Mouse (Mus musculus): ENCODE data around the gene Prpf40b. TPM values are rescaled to one million over a fixed set of nuclear protein-coding genes. Genes with fewer than 3 reads are reported as not detected.

Gene Prpf40b
- polyA plus RNA-seq, 1 experiment from 2014 or later: 42.0 TPM

DNA sequence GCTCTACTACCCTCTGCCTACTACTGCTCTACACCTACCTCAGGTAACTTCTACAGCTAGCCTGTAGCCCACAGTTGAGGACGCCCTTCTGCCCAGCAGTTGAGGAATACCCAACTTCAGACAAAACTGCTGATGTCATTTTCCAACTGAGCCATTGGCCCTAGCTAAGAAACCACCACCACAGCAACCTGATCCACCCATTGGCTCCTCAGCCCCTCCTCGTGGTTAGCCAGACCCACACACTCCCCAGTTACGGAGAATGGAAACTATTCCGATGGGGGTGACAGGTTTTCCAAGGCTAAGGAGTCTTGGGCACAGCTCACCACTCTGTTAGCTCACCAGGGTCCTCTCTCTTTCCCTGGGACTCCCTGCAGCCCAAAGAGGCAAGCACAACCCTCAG, 50.1 kb downstream of the Prpf40b start:
- WGBS: 51% methylated on average over 4 of the region's 4 CpGs
- 0 out of 2 replicates have a peak overlapping the region, but pooled peaks have one; percentile 7 for H3K9ac ChIP-seq (replicated peaks; ENCODE audit: low read length)
- DNase-seq (ENCODE audit: low spot score) (no peak), ATAC-seq (replicated peaks; ENCODE audit: insufficient number of reproducible peaks, low FRiP score, low TSS enrichment, low read depth) (no peak)
- peaks cover 5% of the 10 kb centered on the region; the same call in 1 of the 2 replicates for H3K4me1 ChIP-seq (ENCODE audit: control insufficient read depth, insufficient read depth, low read length)
- no peaks in the 10 kb centered on the region for H3K36me3 ChIP-seq (replicated peaks; ENCODE audit: control insufficient read depth, insufficient read depth, low read depth, low read length)
- no peaks in the 10 kb centered on the region for H3K27me3 ChIP-seq (ENCODE audit: control insufficient read depth, insufficient read depth, low read length)
- H3K4me2 ChIP-seq (ENCODE audit: low read depth, low read length): no peak overlapping the region
- no peaks in the 10 kb centered on the region for H3K9me3 ChIP-seq (replicated peaks; ENCODE audit: control insufficient read depth, low read length)
- 0 out of 2 replicates have a peak overlapping the region, but pooled peaks have one; percentile 41 for H3K27ac ChIP-seq (replicated peaks; ENCODE audit: low read depth, low read length)
- H3K4me3 ChIP-seq (ENCODE audit: low read depth, low read length): no peak overlapping the region

DNA sequence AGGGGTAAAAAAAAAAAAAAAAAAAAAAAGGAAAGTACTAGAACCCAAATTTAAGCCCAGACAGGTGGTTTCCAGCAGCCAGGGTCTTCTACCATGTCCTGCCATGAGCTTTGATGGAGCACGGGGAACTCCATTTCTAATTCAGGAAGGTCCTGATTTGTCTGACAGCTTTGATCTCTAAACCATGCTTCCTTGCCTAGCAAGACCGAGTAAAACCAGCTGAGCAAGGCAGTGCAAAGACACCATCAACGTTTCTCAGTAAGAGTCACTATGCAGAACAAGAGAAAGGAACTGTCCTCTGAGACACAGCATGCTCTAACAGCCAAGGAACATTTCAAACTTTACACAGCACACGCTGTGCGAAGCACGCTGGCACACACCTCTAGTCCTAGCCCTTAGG, 56.7 kb downstream of the Prpf40b start:
- no peak overlapping the region for H3K4me3 ChIP-seq (ENCODE audit: low read depth, low read length)
- H3K27ac ChIP-seq (replicated peaks; ENCODE audit: low read depth, low read length): no peak overlapping the region
- ATAC-seq (replicated peaks; ENCODE audit: insufficient number of reproducible peaks, low FRiP score, low TSS enrichment, low read depth) (no peak), DNase-seq (ENCODE audit: low spot score) (no peak)
- H3K4me2 ChIP-seq (ENCODE audit: low read depth, low read length): no peak overlapping the region
- no peaks in the 10 kb centered on the region for H3K9me3 ChIP-seq (replicated peaks; ENCODE audit: control insufficient read depth, low read length)
- whole genome bisulfite sequencing: 81% methylated on average over 6 of the region's 6 CpGs
- H3K27me3 ChIP-seq (ENCODE audit: control insufficient read depth, insufficient read depth, low read length): no peaks in the 10 kb centered on the region
- no peaks in the 10 kb centered on the region for H3K36me3 ChIP-seq (replicated peaks; ENCODE audit: control insufficient read depth, insufficient read depth, low read depth, low read length)
- no peaks in the 10 kb centered on the region for H3K4me1 ChIP-seq (ENCODE audit: control insufficient read depth, insufficient read depth, low read length)
- no peak overlapping the region for H3K9ac ChIP-seq (replicated peaks; ENCODE audit: low read length)

DNA sequence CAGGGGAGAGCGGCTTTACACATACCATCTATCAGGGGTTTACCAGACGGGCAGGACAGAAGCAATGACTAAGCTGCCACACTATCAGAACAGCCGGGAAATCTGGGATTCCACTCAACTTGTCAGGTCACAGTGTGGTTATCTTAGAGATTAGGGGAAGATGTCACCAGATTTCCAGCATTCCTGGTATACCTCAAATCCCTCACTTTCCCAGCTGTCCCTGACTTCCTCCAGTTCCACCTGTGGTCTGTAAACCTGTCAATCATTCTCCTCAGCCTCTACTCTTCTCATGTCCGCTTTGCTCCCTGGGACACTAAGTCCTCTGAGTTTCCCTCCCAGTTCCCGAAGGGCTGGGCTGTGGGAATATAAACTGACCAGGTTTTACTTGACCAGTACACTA, 57.4 kb downstream of the Prpf40b start:
- WGBS: 82% methylated on average over 5 of the region's 5 CpGs
- Histone ChIP-seq H3K9ac (replicated peaks; ENCODE audit: low read length) (no peak overlapping the region), H3K36me3 (replicated peaks; ENCODE audit: control insufficient read depth, insufficient read depth, low read depth, low read length) (no peaks in the 10 kb centered on the region), H3K4me1 (ENCODE audit: control insufficient read depth, insufficient read depth, low read length) (no peaks in the 10 kb centered on the region), H3K4me2 (ENCODE audit: low read depth, low read length) (no peak overlapping the region), H3K4me3 (ENCODE audit: low read depth, low read length) (no peak overlapping the region), H3K27me3 (ENCODE audit: control insufficient read depth, insufficient read depth, low read length) (no peaks in the 10 kb centered on the region), H3K27ac (replicated peaks; ENCODE audit: low read depth, low read length) (no peak overlapping the region), H3K9me3 (replicated peaks; ENCODE audit: control insufficient read depth, low read length) (no peaks in the 10 kb centered on the region)
- no peak for ATAC-seq (replicated peaks; ENCODE audit: insufficient number of reproducible peaks, low FRiP score, low TSS enrichment, low read depth)
- DNase-seq (ENCODE audit: low spot score): no peak

DNA sequence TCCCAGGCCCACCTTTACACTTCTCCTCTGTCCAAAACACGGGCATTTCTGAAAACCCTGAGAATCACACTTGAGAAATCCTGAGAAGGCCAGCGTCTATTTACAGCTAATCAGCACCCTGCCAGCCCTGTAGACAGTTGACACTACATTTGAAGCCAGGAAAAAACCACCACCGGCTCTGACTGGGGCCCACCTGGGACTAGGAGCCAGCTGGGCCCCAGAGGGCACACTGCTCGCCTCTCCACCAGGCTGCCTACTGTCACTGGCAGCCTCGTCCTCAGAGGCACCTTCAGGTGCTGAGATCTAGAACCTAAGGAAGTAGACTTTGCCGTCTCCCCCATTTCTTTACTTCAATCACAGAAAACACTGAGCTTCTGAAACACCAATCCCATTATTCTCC, 60.8 kb downstream of the Prpf40b start:
- DNase-seq (ENCODE audit: low spot score): no peak
- Histone ChIP-seq H3K9me3 (replicated peaks; ENCODE audit: control insufficient read depth, low read length) (no peaks in the 10 kb centered on the region), H3K4me3 (ENCODE audit: low read depth, low read length) (no peak overlapping the region), H3K36me3 (replicated peaks; ENCODE audit: control insufficient read depth, insufficient read depth, low read depth, low read length) (no peaks in the 10 kb centered on the region), H3K4me1 (ENCODE audit: control insufficient read depth, insufficient read depth, low read length) (no peaks in the 10 kb centered on the region), H3K9ac (replicated peaks; ENCODE audit: low read length) (no peak overlapping the region), H3K27ac (replicated peaks; ENCODE audit: low read depth, low read length) (no peak overlapping the region), H3K4me2 (ENCODE audit: low read depth, low read length) (no peak overlapping the region), H3K27me3 (ENCODE audit: control insufficient read depth, insufficient read depth, low read length) (no peaks in the 10 kb centered on the region)
- no peak for ATAC-seq (replicated peaks; ENCODE audit: insufficient number of reproducible peaks, low FRiP score, low TSS enrichment, low read depth)
- WGBS: 75% methylated on average over 6 of the region's 6 CpGs

DNA sequence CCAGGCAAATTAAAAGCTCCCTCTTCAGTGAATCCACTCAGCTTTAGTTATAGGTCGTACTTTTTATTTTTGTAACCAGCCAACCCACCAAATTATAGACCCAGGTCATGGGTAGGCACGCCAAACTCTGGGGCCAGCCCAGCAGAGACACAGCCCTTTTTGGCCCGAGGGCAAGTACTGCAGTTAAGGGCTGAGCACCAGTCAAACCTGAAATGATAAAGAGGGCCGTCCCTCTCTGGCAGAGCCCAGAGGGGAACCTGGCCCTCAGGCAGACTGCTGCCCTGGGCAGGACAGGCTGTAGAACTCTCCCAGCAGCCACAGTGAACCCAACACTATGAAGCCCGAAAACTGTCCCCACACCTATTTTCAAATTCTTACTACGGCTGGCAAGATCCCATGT, 61.6 kb downstream of the Prpf40b start:
- H3K27me3 ChIP-seq (ENCODE audit: control insufficient read depth, insufficient read depth, low read length): no peaks in the 10 kb centered on the region
- ATAC-seq (replicated peaks; ENCODE audit: insufficient number of reproducible peaks, low FRiP score, low TSS enrichment, low read depth) (no peak), DNase-seq (ENCODE audit: low spot score) (no peak)
- WGBS: 78% methylated on average over 6 of the region's 6 CpGs
- no peaks in the 10 kb centered on the region for H3K36me3 ChIP-seq (replicated peaks; ENCODE audit: control insufficient read depth, insufficient read depth, low read depth, low read length)
- no peak overlapping the region for H3K4me2 ChIP-seq (ENCODE audit: low read depth, low read length)
- H3K4me3 ChIP-seq (ENCODE audit: low read depth, low read length): no peak overlapping the region
- no peak overlapping the region for H3K27ac ChIP-seq (replicated peaks; ENCODE audit: low read depth, low read length)
- no peaks in the 10 kb centered on the region for H3K4me1 ChIP-seq (ENCODE audit: control insufficient read depth, insufficient read depth, low read length)
- no peaks in the 10 kb centered on the region for H3K9me3 ChIP-seq (replicated peaks; ENCODE audit: control insufficient read depth, low read length)
- H3K9ac ChIP-seq (replicated peaks; ENCODE audit: low read length): no peak overlapping the region

DNA sequence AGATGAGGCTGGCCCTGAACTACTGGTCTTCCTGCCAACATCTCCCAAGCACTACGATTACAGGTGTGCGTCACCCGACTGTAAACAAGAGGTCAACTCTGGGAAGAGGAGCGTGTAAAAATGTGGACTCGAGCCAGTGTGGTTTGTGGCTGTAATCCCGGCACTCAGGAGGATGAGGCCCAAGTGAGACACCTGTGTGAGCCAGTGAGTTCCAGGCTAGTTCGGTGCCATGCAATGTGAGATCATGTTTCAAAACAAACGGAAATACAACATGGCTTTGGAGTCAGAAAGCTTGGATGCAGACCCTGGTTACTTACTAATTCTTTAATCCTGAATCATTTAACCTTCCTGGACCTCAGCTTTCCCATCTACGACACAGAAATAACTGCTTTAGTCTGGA, 64.1 kb downstream of the Prpf40b start:
- 77% methylated on average over 9 of the region's 9 CpGs for WGBS
- H3K4me3 ChIP-seq (ENCODE audit: low read depth, low read length): no peak overlapping the region
- no peak overlapping the region for H3K9ac ChIP-seq (replicated peaks; ENCODE audit: low read length)
- ATAC-seq (replicated peaks; ENCODE audit: insufficient number of reproducible peaks, low FRiP score, low TSS enrichment, low read depth) (no peak), DNase-seq (ENCODE audit: low spot score) (no peak)
- H3K27ac ChIP-seq (replicated peaks; ENCODE audit: low read depth, low read length): no peak overlapping the region
- H3K9me3 ChIP-seq (replicated peaks; ENCODE audit: control insufficient read depth, low read length): no peaks in the 10 kb centered on the region
- no peak overlapping the region for H3K4me2 ChIP-seq (ENCODE audit: low read depth, low read length)
- H3K27me3 ChIP-seq (ENCODE audit: control insufficient read depth, insufficient read depth, low read length): no peaks in the 10 kb centered on the region
- H3K4me1 ChIP-seq (ENCODE audit: control insufficient read depth, insufficient read depth, low read length): no peaks in the 10 kb centered on the region
- H3K36me3 ChIP-seq (replicated peaks; ENCODE audit: control insufficient read depth, insufficient read depth, low read depth, low read length): no peaks in the 10 kb centered on the region

DNA sequence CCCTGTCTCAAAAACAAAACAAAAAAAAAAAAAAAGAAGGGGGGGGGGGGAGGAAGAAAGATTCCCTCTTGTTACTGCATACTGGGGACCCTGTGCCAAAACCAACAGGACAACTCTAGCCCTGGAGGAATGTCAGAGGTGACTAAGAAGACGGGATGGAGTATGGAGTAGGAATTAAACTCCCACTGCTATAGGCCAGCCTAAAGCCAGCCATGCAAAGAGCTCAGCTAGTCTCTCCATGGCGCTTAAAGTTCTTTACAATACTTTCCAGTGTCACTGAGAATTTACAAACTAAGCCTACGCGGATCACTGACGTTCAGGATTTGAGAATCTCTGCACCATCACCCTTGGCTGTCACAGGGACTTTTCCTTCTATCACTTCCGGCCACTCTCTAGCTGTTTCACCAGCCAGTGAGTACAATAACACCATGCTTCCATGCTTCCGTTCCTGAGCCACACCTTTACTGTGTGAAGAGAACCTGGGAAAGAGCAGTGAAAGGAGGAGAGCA, 69.2 kb downstream of the Prpf40b start:
- Histone ChIP-seq H3K27me3 (ENCODE audit: control insufficient read depth, insufficient read depth, low read length) (no peaks in the 10 kb centered on the region), H3K4me1 (ENCODE audit: control insufficient read depth, insufficient read depth, low read length) (peaks cover 9% of the 10 kb centered on the region), H3K9me3 (replicated peaks; ENCODE audit: control insufficient read depth, low read length) (no peaks in the 10 kb centered on the region), H3K4me2 (ENCODE audit: low read depth, low read length) (no peak overlapping the region), H3K27ac (replicated peaks; ENCODE audit: low read depth, low read length) (no peak overlapping the region), H3K9ac (replicated peaks; ENCODE audit: low read length) (no peak overlapping the region), H3K4me3 (ENCODE audit: low read depth, low read length) (no peak overlapping the region), H3K36me3 (replicated peaks; ENCODE audit: control insufficient read depth, insufficient read depth, low read depth, low read length) (no peaks in the 10 kb centered on the region)
- ATAC-seq (replicated peaks; ENCODE audit: insufficient number of reproducible peaks, low FRiP score, low TSS enrichment, low read depth): no peak
- no peak for DNase-seq (ENCODE audit: low spot score)
- 62% methylated on average over 7 of the region's 7 CpGs for WGBS

DNA sequence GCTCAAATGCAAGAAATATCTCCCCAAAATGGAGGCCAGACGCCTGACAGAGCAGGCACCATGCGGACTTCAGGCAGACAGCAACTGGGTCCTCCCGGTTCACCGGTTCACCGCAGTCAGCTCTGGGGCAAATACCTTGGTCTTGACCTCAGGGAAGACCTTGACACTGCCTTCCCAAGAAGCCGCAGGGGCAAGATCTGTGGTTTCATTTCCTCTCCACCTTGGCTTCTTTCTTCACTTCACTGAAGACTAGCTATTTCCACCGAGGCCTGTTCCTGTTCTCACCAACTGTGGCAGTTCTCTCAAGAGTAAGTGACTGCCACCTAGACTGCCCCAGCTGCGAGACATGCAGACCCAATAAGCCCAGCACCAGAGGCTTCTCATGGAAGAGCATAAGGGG, 70.0 kb downstream of the Prpf40b start:
- 47% methylated on average over 8 of the region's 8 CpGs for WGBS
- ATAC-seq (replicated peaks; ENCODE audit: insufficient number of reproducible peaks, low FRiP score, low TSS enrichment, low read depth) (no peak), DNase-seq (ENCODE audit: low spot score) (no peak)
- Histone ChIP-seq H3K36me3 (replicated peaks; ENCODE audit: control insufficient read depth, insufficient read depth, low read depth, low read length) (no peaks in the 10 kb centered on the region), H3K9me3 (replicated peaks; ENCODE audit: control insufficient read depth, low read length) (no peaks in the 10 kb centered on the region), H3K27ac (replicated peaks; ENCODE audit: low read depth, low read length) (no peak overlapping the region), H3K4me2 (ENCODE audit: low read depth, low read length) (no peak overlapping the region), H3K4me3 (ENCODE audit: low read depth, low read length) (no peak overlapping the region), H3K27me3 (ENCODE audit: control insufficient read depth, insufficient read depth, low read length) (no peaks in the 10 kb centered on the region), H3K4me1 (ENCODE audit: control insufficient read depth, insufficient read depth, low read length) (peaks cover 9% of the 10 kb centered on the region), H3K9ac (replicated peaks; ENCODE audit: low read length) (no peak overlapping the region)

Measured in embryonic facial prominence, embryonic 11.5 days (tissue).